Mouse (Mus musculus): ENCODE results near the gene Olfr1303. TPM values are rescaled to one million over a fixed set of nuclear protein-coding genes. Genes with fewer than 3 reads are reported as not detected.

Gene Olfr1303
- not detected for polyA plus RNA-seq (2017; shearing (Covaris generic))

DNA sequence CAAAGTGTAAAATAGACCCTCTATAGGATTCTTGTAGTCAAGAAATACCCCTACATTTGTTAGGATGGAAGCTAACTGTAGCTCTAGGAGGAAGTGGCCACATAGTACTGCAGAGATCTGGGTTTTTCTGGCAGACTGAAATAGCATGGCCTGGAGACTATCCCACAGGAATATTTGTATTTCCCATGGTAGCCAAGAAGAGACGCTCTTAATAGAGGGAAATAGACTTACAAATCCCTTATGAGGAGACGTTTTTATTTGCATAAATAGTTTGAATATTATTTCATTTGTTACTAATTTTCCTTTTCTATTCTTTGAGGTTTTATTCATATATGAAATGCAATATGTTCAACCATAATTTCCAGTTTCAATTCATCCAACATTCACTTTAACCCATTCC, at the start of gene Olfr1303:
Gene Olfr1303, minus strand, starts transcription at position 101 of the 400 bp plus-strand sequence.

DNA sequence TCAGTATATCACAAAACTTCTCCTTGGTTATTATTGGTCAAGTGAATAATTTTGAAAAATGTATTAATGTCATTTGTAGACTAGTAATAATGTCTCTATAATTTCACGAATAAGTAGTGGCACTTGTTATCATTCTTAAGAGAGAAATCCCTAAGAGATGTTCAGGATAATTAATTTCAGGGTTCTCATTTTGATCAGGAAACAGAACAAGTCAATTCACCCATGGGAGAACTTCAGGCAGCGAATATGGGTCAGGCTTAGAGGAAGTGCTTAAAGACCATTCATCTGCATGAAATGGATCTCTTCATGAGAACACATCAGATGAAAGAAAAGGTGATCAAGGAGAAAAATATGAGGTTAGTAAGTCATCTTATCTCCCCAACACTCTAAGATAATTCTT, 43.0 kb downstream of the Olfr1303 start, which contains the start of gene Olfr1302:
Gene Olfr1302, plus strand, starts transcription at position 301 of the 400 bp plus-strand sequence.

Other genes starting within 250 kb of the Olfr1303 start
- not detected for gene Olfr1297, start 193.8 kb downstream of the Olfr1303 start, polyA plus RNA-seq (2017; shearing (Covaris generic))
- gene Olfr1298, start 171.1 kb downstream of the Olfr1303 start, polyA plus RNA-seq (2017; shearing (Covaris generic)), result not detected
- gene Olfr1299, start 158.9 kb downstream of the Olfr1303 start, polyA plus RNA-seq (2017; shearing (Covaris generic)), result not detected
- not detected for gene Olfr1301, start 69.3 kb downstream of the Olfr1303 start, polyA plus RNA-seq (2017; shearing (Covaris generic))
- gene Olfr1302, start 42.9 kb downstream of the Olfr1303 start, polyA plus RNA-seq (2017; shearing (Covaris generic)), result not detected
- not detected for gene Olfr1305, start 56.8 kb upstream of the Olfr1303 start, polyA plus RNA-seq (2017; shearing (Covaris generic))
- gene Olfr1306, start 95.9 kb upstream of the Olfr1303 start, polyA plus RNA-seq (2017; shearing (Covaris generic)), result not detected
- gene Olfr1307, start 129.1 kb upstream of the Olfr1303 start, polyA plus RNA-seq (2017; shearing (Covaris generic)), result 0.09 TPM
- gene Olfr1308, start 144.6 kb upstream of the Olfr1303 start, polyA plus RNA-seq (2017; shearing (Covaris generic)), result not detected
- not detected for gene Olfr1309, start 169.9 kb upstream of the Olfr1303 start, polyA plus RNA-seq (2017; shearing (Covaris generic))
- gene Olfr1310, start 192.4 kb upstream of the Olfr1303 start, polyA plus RNA-seq (2017; shearing (Covaris generic)), result not detected
- not detected for gene Olfr1311, start 204.1 kb upstream of the Olfr1303 start, polyA plus RNA-seq (2017; shearing (Covaris generic))
- 0.23 TPM for gene Olfr1312, start 229.9 kb upstream of the Olfr1303 start, polyA plus RNA-seq (2017; shearing (Covaris generic))

All from effector memory CD4-positive, alpha-beta T cell, adult 7 months (primary cell).